Mouse (Mus musculus) neutrophil, adult 5-6 weeks (primary cell): ENCODE measurements around the gene Ssh1. TPM values are rescaled to one million over a fixed set of nuclear protein-coding genes. Genes with fewer than 3 reads are reported as not detected.
A peak's percentile ranks its signal among the peaks of the same experiment; 100 is the strongest.

Source experiments
- ATAC-seq: fragments of 151-379, 151-347 bp; 2 replicates; pipeline ENCODE4 v1.8.0; 2017; ENCODE audit warnings: mild to moderate bottlenecking, moderate TSS enrichment; ENCODE audit not compliant: insufficient number of reproducible peaks, poor library complexity, low FRiP score, severe bottlenecking; ENCODE audit errors: extremely low read depth
- total RNA-seq: library from RNA; stranded (forward); fragments of 200-1000 nt; gene quantifications from 2 replicates; pipeline ENCODE4 v1.2.3, GENCODE M21; 2017

Ssh1 gene
- total RNA-seq, 1 experiment from 2014 or later = 20.4 TPM

DNA sequence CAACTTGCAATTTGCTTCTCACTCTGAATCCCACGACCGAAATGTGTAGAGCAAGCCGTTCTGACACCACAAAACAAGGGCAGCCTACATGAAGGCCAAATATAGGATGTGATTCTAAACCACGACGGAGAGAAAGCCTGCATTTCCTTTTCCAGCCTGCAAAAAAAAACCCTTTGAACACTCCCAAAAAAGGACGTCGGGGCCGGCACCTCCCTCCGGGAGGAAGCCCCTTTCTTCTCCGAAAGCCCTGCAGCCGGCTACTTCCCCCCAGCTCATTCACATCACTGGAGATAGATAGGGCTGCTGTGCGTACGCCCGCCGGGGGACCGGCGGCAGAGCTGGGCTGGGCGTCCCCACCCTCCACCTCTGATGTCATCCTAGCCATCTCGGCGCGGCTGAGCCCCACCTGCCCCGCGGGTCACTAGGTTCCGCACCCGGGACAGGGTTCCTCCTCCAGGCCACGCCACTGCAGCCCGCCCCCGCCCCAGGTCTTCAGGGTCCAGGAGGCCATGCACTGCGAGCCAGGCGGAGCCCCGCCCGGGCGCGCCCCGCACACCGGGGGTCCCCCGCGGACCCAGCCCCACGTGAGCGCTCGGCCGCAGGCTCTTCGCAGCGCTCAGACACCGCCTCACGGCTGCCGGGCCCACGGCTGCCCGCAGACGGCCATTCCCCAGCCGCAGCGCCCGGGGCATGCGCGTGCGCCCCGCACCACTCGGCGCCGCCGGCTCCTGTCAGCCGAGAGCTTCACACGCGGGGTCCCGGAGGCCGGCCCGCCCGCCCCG is 85.7 kb downstream of the Ssh1 start:
- ATAC-seq = peak; percentile 66

DNA sequence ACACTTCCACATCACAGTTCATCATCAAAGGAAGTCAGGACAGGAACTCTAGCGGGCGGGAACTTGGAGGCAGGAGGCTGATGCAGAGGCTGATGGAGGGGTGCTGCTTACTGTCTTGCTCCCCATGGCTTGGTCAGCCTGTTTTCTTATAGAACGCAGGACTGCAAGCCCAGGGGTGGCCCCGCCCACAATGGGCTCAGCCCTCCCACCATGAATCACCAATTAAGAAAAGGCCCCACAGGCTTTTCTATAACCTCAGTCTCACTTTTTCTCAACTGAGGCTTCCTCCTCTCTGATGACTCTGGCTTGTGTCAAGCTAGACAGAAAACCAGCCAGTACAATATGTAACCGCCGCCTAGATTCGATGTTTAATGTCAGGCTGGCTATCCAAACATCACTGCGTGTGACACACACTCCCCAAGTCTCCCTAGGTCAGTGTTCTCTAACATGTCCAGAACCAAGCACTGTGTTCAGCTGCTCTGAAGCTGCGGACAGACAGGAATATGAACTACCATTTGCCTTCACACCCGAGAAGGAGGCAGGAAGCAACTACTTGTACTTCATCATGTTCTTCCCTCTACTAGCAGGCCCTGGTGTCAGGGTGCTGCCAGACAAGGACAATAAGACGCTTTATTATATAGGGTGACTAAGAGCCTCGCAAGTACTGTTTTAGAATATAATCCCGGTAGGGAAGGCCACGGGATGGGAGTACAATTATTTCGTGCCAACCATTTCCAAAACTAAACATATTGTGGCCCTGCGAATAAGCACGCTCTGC is 86.5 kb downstream of the Ssh1 start:
- ATAC-seq = no peak

DNA sequence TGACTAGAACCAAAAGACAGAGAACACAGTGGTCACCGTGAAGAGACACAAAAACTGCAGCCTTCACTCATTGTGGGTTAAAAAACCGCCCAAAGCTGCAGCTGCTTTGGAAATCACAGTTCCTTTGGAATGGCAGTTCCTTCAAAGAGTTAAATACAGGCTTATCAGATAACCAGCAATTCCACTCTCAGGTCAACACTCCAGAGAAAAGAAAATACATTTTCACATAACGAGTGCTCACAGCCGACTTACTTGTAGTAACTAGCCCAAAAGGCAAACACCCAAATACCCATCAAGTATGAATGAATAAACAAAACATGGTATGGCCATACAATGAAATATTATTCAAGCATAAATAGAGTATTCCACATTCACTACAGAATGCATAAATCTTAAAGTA is 88.7 kb downstream of the Ssh1 start:
- no peak for ATAC-seq

DNA sequence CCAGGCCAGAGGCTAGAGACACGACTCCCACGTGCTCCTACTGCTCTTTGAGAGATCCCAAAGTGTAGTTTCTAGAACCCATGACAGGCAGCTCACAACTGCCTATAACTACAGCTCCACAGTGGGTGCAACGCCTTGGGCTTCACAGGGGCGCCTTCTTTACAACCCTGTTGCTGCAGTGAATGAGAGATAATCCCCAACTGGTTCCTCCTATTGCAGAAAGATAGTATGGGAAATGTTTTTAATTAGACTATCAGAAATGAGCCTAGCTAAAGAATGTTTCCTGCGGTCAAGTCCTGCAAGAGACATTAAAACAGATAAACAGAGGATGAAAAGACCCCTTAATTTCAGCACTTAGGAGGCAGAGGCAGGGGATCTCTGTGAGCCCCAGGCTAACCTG is 90.7 kb downstream of the Ssh1 start:
- ATAC-seq = no peak

DNA sequence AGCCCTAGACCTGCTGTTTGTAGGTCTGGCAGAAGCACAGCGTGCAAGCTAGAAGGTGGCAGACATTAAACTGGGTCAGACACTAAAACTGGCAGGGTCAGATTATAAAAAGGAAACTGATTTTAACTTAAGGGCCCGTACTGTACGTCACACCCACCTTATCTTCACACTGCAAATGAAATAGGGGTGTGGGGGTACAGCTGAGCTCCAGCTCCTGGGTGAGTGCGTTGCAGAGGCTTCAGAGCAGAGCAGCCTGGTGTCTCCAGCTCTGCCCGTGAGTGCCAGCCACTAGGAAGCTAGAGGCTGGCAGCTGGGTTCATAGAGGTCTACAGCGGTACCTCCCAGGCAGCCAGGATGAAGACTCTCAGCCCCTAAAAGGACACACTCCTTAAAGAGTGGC is 91.7 kb downstream of the Ssh1 start:
- no peak for ATAC-seq

DNA sequence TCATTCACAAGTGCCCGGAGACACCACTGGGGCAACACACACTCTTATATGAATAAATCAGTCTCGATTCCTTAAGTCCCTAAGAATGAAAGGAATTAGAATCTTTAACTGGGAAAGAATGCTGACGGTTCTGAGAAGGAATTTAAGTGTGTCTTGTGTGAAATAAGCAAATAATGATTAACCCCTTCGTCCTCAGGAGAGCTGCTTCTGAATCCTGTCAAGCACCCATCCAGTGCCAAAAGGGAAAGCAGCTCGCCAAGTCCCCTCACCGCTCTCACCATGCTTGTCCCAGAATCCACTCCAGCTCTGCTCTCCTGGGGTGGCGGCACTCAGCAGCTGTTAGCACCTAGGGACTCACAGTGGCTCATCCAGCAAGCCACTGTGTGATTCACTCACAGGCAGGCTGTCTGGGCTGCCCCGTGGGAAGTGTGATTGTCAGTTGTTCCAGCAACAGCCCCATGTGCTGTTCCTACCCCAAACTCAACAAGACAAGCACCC is 92.6 kb downstream of the Ssh1 start:
- ATAC-seq = no peak

DNA sequence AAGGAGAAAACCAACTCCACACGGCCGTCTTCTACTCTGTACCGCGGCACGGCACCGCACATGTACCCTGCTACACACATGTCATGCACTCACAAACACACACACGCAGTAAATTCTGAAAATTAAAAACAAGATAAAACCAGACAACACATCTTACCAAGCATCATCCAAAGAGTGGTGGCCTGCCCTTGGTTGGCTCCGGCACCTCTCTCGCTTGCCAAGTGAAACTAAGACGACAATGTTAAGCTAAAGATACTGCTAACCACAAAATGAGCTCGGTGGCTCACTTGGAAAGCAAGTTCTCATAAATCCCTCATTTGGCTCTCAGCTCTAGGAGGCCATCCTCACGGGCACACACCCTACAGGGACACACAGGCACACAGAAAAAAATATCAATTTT is 94.2 kb downstream of the Ssh1 start:
- no peak for ATAC-seq

DNA sequence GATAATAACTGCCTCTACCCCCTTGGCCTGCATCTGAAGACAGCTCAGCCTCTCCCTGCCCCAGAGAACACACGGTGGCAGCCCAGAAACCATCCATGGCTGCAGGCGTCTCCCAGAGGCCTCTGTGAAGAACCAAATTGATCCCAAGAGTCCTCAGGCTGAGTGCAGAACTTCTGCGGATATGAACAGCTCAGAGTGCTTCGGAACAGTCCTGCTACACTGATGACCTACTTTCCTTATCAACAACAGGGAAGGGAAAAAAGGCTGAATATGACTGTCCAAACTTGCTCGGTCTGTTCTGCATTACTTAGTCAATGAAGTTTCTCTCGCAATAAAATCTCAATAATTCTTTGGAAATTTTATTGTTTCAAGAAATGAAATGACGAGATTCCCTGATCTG is 101.7 kb downstream of the Ssh1 start:
- ATAC-seq = no peak

DNA sequence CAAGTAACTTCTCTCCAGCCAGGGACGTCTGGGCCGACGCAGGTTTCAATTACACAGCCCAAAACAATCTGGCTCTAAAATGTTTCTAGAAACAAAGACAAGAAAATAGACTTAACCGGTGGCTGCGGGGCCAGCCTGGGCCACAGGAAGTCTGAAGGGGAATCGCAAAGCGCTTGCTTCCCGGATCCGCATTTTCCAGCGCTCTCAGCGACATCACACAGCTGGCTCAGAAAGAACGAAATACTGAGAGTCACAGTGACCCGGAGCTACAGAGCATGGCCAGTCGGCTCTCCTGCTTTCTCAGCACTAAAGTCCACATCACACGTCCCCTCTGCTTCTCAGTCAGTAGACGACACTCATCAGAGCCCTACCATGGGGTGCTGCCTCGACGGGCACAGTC is 102.8 kb downstream of the Ssh1 start:
- no peak for ATAC-seq

DNA sequence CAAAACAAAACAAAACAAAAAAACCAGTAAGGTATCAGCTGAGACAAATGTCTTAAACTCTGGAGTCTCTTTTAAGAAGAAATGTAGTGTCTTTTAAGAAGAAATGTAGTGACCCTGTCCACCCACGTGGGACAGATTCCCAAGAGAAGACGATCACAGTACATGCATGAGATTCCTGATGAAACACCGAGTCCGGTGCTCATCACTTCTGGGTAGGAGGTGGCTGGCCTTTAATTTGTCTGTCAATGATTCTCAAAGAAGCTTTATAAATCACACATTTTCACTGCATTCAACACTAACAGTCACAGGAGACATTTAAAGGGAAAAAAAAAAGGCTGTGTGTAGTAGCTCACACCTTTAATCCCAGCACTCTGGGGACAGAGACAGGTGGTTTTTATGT is 103.8 kb downstream of the Ssh1 start:
- no peak for ATAC-seq

DNA sequence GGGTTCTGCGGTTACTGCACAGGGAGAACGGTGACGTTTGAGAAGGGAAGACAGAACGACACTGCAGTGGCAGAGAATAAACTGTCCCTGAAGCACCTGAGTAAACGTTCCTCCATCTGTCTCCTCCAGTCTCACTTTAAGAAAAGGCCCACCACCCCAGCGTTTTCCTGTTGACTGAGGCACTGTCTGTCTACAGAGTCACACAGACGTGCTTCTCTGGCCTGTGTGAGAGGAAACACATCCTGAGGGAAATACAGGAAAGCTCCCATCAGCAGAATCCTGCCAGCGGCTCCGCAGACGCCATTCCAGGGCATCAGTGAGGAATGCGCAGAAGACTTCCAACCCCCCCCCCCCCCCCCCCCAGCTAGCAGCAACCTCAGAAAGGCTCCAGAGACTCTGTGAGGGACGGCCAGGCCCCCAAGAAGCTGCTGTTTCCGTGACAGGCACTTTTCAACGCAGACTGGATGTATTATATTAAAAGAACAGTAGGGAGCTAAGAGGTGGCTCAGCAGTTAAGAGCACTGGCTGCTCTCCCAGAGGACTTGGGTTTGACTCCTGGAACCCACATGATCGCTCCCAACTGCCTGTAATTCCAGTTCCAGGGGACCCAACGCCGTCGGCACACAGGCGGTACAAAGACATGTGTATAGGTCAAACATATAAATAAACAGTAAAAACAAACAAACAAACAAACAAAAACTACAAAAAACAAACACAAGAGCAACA is 104.3 kb downstream of the Ssh1 start:
- no peak for ATAC-seq

DNA sequence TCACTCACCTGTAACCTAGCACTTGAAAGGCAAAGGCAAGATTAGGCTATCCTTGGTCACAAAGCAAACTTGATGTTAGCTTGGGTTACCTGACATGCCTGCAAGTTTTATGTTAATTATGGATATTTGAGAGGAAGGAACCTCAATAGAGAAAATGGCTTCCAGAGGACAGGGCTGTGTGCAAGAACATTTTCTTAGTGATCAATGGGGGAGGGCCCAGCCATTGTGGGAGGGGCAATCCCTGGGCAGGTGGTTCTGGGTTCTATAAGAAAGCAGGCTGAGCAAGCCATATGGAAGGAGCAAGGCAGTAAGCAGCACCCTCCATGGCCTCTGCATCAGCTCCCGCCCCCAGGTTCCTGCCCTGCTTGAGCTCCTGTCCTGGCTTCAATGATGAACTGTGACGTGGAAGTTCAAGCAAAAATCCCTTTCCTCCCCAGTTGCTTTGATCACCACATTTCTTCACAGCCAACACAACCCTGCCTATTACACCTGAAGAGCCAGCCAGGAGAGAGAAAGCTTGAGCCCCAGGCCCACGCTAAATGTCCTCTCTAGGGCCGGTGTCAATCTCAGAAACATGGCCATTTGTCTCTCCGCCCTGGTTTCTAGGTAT is 105.4 kb downstream of the Ssh1 start:
- ATAC-seq = no peak

DNA sequence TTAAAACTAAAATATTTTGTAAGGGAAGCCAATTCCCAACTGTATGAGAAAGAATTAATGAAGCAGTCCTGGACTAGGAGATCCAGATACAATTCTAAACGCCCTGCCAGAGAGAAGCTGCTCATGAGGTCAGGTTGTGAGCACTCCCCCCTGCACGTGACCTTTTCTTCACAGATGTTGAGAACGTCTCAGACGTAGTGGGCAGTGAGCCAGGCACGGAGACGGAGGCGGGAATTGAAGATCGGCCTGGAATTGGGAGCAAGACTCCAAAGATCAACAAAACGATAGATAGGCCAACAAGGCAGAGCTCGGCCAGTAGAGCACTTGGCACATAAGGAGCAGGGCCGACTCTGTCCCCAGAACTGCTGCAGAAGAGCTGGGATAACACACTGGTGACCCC is 106.6 kb downstream of the Ssh1 start:
- ATAC-seq = no peak

Other genes starting within 250 kb of the Ssh1 start
- 46.8 and 50.5 TPM in 2 replicates for gene Sart3, start 221.4 kb downstream of the Ssh1 start, total RNA-seq
- gene Iscu, start 221.1 kb downstream of the Ssh1 start, total RNA-seq = 162 and 184 TPM in 2 replicates
- 0.23 TPM in 1 of 2 replicates, not detected in the other for gene Tmem119, start 193.4 kb downstream of the Ssh1 start, total RNA-seq
- gene Selplg, start 161.2 kb downstream of the Ssh1 start, total RNA-seq = 568 and 590 TPM in 2 replicates
- gene Coro1c, start 85.1 kb downstream of the Ssh1 start, total RNA-seq = 76.9 and 78.5 TPM in 2 replicates
- not detected in 2 replicates for gene Dao, start 9.8 kb upstream of the Ssh1 start, total RNA-seq
- gene Usp30, start 71.6 kb upstream of the Ssh1 start, total RNA-seq = 8.5 and 10.6 TPM in 2 replicates
- gene Svop, start 97.7 kb upstream of the Ssh1 start, total RNA-seq = not detected in 2 replicates
- 3.8 and 7.7 TPM in 2 replicates for gene Alkbh2, start 134.3 kb upstream of the Ssh1 start, total RNA-seq
- 5.5 and 5.6 TPM in 2 replicates for gene Ung, start 136.5 kb upstream of the Ssh1 start, total RNA-seq
- 0.86 TPM in 1 of 2 replicates, not detected in the other for gene Acacb, start 152.6 kb upstream of the Ssh1 start, total RNA-seq